Mouse (Mus musculus) lung, postnatal 25 days (tissue): Measurements from ENCODE around the gene Washc2.

ENCODE experiments used
- DNase-seq: peaks from one replicate; pipeline ENCODE4 v3.0.0; 2022; ENCODE audit warnings: low spot score

The Washc2 gene

GRCm38 (mm10) chr6:116264018-116264651 is 56.3 kb downstream of the Washc2 start, which contains the start of gene Zfand4:
Gene Zfand4 (plus strand): TSS chr6:116264222.
- DNase-seq, result peak; percentile 92

- no peak for DNase-seq
These were observed 57.0 kb downstream of the Washc2 start for GRCm38 (mm10) chr6:116264836-116265235.

DNA sequence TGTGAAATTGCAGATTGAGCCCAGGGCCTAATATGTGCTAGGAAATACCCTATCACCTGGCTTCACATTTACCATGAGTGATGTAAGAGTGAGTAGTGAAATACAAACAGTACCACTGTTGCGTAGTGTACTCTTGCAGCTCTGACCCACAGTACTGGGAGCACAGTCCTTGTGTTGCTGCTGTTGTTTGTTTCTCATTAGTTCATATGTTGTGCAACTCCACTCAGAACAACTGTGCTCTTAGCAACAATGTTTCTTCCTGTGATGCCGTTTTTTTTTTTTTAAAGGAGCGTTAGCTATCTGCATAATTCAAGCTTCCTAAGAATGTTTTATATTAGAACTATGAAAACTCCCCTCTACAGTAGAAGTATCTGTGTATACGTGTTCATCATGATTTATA is 57.8 kb downstream of the Washc2 start:
- peak; percentile 18 for DNase-seq

GRCm38 (mm10) chr6:116266273-116267109 is 58.7 kb downstream of the Washc2 start:
- peak; percentile 18 for DNase-seq

GRCm38 (mm10) chr6:116267110-116267423 is 59.2 kb downstream of the Washc2 start:
- no peak for DNase-seq

DNA sequence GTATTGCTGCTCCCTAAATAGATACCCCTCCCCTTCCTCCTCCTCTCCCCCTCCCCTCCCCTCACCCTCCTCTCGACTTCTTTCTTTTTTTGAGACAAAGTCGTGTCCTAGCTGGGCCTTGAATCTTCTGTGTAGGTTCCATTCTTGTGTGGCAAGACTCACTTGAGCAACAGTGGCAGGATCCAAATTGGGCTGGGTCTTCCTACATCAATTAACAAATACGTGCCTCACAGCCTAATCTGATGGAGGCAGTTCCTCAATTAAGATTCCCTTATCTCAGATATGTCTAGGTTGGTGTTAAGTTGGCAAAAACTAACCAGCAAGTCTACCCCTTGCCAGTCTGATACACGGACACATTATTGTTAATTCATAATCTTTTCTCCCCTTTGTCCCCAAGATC is 67.9 kb downstream of the Washc2 start:
- no peak for DNase-seq

DNA sequence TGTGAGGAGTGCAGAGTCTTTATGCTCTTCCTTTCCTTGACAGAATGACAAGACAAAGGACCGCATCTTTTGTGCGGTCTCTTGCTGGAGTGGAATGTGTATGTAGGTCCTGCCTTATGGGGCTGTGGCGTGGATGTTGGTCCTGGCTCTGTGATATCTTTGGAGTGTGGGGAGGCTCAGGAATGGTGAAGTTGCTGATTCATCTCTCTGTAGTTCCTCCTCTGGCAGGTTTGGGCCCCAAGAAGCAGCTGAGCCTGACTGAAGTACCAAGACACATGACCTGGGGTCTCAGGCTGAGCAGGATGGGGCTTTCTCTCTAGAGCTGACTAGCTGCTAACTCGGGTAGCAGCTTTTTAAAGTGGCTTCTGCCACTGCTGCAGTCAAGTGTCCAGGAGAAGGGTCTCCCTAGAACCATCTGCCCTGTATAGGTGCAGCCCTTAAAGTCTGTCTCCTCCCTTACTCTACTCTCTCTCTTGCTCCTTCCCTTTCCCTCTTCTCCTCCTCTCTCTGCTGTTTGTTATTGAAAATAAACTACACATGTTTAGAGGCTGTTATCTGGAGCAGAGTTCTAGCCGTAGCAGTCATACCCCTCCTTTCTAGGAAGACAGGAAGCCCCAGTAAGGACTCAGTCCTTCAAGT is 71.0 kb downstream of the Washc2 start:
- no peak for DNase-seq

DNA sequence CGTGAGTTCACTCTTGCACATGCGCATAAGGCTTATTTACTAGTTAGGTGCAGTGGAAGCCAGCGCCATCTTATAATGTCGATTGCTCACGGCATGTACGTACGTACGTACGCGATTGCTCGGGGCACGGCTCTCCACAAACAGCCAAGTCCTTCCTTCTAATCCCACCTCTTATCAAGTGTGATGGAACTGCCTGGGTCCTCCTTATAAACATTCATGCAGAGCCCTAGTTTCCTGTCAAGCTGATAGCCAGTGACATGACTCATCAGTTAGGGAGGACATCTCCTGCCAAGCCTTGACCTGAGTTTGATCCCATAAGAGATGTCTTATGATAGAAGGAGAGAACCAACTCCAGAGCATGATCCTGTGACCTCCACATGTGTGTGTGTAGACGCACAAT is 73.2 kb downstream of the Washc2 start:
- DNase-seq, result no peak

DNA sequence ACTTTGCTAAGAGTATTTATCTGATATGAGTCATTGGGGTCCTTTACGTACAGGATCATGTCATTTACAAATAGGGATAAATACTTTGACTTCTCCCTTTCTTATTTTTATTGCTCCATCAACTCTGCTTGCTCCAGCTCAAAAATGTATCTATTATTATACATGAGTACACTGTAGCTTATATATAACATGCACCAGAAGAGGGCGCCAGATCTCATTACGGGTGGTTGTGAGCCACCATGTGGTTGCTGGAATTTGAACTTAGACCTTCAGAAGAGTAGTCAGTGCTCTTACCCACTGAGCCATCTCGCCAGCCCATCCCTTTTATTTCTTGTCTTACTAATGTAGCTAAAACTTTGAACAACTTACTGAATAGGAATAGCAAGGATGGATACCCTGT is 74.7 kb downstream of the Washc2 start:
- DNase-seq, result peak; percentile 7

DNA sequence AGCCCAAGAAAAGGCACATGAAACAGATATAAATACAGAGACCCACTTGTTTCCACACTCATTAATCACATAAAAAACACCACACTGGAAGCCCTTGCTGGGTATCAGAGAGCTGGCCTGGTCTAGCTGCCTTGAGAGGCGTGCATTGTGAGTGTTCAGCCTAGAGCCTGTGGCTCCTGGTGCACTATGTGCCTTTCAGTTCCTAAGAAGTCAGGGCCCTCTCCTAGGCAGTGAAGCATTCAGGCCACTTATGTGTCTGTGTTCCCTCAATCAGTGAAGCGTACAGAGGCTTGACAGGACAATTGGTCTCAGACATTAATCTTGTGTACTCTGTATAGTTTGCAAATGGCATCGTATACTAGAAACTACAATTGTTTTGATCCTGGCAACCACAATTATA is 75.4 kb downstream of the Washc2 start:
- no peak for DNase-seq

DNA sequence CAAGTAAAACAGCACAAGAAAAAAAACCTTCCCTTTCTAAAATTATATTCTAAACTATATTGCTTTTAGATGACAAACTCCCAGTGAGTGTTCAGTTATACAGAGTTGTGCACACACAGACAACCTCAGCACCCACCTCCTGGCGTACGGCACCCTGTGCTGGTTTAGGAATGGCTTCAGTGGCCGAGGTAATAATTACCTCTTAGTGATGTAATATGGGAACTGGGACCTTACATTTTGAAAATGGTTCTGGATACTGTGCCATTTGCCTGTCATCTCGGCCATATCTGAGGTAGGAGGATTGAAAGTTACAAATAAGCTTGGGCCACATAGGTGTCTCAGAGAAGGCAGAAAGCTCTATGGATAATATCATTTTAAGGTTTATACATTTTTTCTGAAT is 78.5 kb downstream of the Washc2 start:
- no peak for DNase-seq

DNA sequence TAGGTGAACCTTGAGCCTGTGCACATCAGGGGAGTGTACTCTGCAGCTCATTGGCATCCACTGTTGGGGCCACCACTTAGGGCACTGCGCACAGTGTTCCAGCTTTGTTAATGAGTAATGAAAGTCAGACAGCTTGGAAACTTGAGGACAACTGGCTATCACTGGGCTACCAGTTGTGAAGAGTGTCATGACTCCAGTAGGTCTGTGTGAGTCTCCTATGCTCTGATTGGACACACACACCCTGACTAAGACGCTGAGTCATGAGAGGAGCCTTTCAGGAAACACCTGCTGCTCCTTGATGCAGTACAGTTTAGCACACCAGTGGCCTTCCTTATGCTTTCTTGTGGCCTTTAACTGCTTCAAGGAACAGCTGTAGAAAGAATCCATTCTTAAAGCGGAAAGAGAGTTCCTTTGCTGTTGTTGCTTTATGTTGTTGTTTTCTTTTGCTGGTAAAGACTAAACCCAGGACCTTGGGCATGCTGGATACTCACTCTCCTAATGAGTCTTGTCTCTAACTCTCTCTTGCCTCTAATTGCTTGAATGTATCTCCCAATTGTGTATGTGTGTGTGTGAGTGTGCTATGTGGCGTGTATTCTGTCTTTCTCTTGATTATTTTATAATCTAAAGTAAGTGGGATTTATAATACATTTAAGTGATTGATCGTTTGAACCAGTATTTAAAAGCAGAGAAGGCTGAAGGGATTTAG is 79.2 kb downstream of the Washc2 start:
- DNase-seq, result no peak

- DNase-seq, result no peak
These were observed 103.6 kb downstream of the Washc2 start for GRCm38 (mm10) chr6:116311411-116311810.
